Mouse (Mus musculus) left cerebral cortex, adult 9 months (tissue): Measurements from ENCODE around the gene Ppp4r2.

ENCODE experiments used
- DNase-seq, 2 experiments: peaks; one replicate each; pipeline ENCODE4 v3.0.0; 2022; ENCODE audit warnings: low spot score in 2 of 2

The Ppp4r2 gene

GRCm38 (mm10) chr6:100833355-100833754 is at the start of gene Ppp4r2:
Gene Ppp4r2 (plus strand): TSS chr6:100833622.
- DNase-seq, result peak; percentile 76 to 89

GRCm38 (mm10) chr6:100787726-100788125 is 45.7 kb upstream of the Ppp4r2 start:
- no peak for DNase-seq

- no peak for DNase-seq
These were observed 44.3 kb upstream of the Ppp4r2 start for GRCm38 (mm10) chr6:100789161-100789560.

- no peak for DNase-seq
These were observed 41.3 kb upstream of the Ppp4r2 start for GRCm38 (mm10) chr6:100792055-100792659.

- DNase-seq, result no peak
These were observed 40.3 kb upstream of the Ppp4r2 start for GRCm38 (mm10) chr6:100792973-100793769.

- no peak for DNase-seq
These were observed 37.6 kb upstream of the Ppp4r2 start for GRCm38 (mm10) chr6:100795797-100796196.

- no peak for DNase-seq
These were observed 34.1 kb upstream of the Ppp4r2 start for GRCm38 (mm10) chr6:100799290-100799689.

GRCm38 (mm10) chr6:100799766-100800165 is 33.7 kb upstream of the Ppp4r2 start:
- DNase-seq, result no peak

- DNase-seq, result peak; percentile 26 to 66
These were observed 32.9 kb upstream of the Ppp4r2 start for GRCm38 (mm10) chr6:100800497-100800955.

- DNase-seq, result no peak
These were observed 30.9 kb upstream of the Ppp4r2 start for GRCm38 (mm10) chr6:100802381-100803083.

- no peak for DNase-seq
These were observed 30.2 kb upstream of the Ppp4r2 start for GRCm38 (mm10) chr6:100803250-100803649.

GRCm38 (mm10) chr6:100807187-100807586 is 26.2 kb upstream of the Ppp4r2 start:
- no peak for DNase-seq

GRCm38 (mm10) chr6:100807746-100808145 is 25.7 kb upstream of the Ppp4r2 start:
- no peak for DNase-seq

- no peak for DNase-seq
These were observed 25.1 kb upstream of the Ppp4r2 start for GRCm38 (mm10) chr6:100808221-100808778.

- no peak for DNase-seq
These were observed 23.3 kb upstream of the Ppp4r2 start for GRCm38 (mm10) chr6:100810117-100810516.

- DNase-seq, result no peak
These were observed 21.7 kb upstream of the Ppp4r2 start for GRCm38 (mm10) chr6:100811731-100812130.

GRCm38 (mm10) chr6:100821367-100821766 is 12.1 kb upstream of the Ppp4r2 start:
- DNase-seq, result no peak

GRCm38 (mm10) chr6:100823356-100823755 is 10.1 kb upstream of the Ppp4r2 start:
- DNase-seq, result no peak

GRCm38 (mm10) chr6:100824381-100824965 is 8.9 kb upstream of the Ppp4r2 start:
- DNase-seq, result no peak

- no peak for DNase-seq
These were observed 7.4 kb upstream of the Ppp4r2 start for GRCm38 (mm10) chr6:100826046-100826445.

- DNase-seq, result no peak
These were observed 4.9 kb upstream of the Ppp4r2 start for GRCm38 (mm10) chr6:100828565-100828964.

- no peak for DNase-seq
These were observed 3.7 kb upstream of the Ppp4r2 start for GRCm38 (mm10) chr6:100829770-100830169.
